Mouse (Mus musculus): ENCODE data around the gene Fkrp. TPM values are rescaled to one million over a fixed set of nuclear protein-coding genes. Genes with fewer than 3 reads are reported as not detected.

The Fkrp gene
- total RNA-seq, 2 experiments from 2014 or later = 8.1 to 12.4 TPM

GRCm38 (mm10) chr7:16837916-16838803 is 21.6 kb upstream of the Fkrp start:
- no peak for ATAC-seq (ENCODE audit: poor library complexity, severe bottlenecking)

GRCm38 (mm10) chr7:16830449-16830848 is 13.9 kb upstream of the Fkrp start:
- ATAC-seq (ENCODE audit: poor library complexity, severe bottlenecking) = no peak

GRCm38 (mm10) chr7:16827274-16827673 is 10.7 kb upstream of the Fkrp start:
- ATAC-seq (ENCODE audit: poor library complexity, severe bottlenecking) = peak; percentile 64

- ATAC-seq (ENCODE audit: poor library complexity, severe bottlenecking) = no peak
Measured at GRCm38 (mm10) chr7:16826571-16826970, 10.0 kb upstream of the Fkrp start.

GRCm38 (mm10) chr7:16825785-16826184 is 9.3 kb upstream of the Fkrp start:
- ATAC-seq (ENCODE audit: poor library complexity, severe bottlenecking) = peak; percentile 79

GRCm38 (mm10) chr7:16823734-16824133 is 7.2 kb upstream of the Fkrp start:
- no peak for ATAC-seq (ENCODE audit: poor library complexity, severe bottlenecking)

GRCm38 (mm10) chr7:16821669-16822101 is 5.2 kb upstream of the Fkrp start:
- ATAC-seq (ENCODE audit: poor library complexity, severe bottlenecking) = no peak

GRCm38 (mm10) chr7:16821091-16821490 is 4.6 kb upstream of the Fkrp start:
- ATAC-seq (ENCODE audit: poor library complexity, severe bottlenecking) = no peak

GRCm38 (mm10) chr7:16820271-16820763 is 3.8 kb upstream of the Fkrp start:
- ATAC-seq (ENCODE audit: poor library complexity, severe bottlenecking) = peak; percentile 64

GRCm38 (mm10) chr7:16819794-16820193 is 3.3 kb upstream of the Fkrp start:
- no peak for ATAC-seq (ENCODE audit: poor library complexity, severe bottlenecking)

GRCm38 (mm10) chr7:16817693-16818092 is 1.2 kb upstream of the Fkrp start:
- ATAC-seq (ENCODE audit: poor library complexity, severe bottlenecking) = no peak

- ATAC-seq (ENCODE audit: poor library complexity, severe bottlenecking) = peak; percentile 62
Measured at GRCm38 (mm10) chr7:16816078-16816474, 456 bp downstream of the Fkrp start.

- ATAC-seq (ENCODE audit: poor library complexity, severe bottlenecking) = no peak
Measured at GRCm38 (mm10) chr7:16815351-16815941, 1.1 kb downstream of the Fkrp start, which contains the start of gene Strn4. TSS of gene Strn4 (plus strand) at chr7:16815889.

- ATAC-seq (ENCODE audit: poor library complexity, severe bottlenecking) = no peak
Measured at GRCm38 (mm10) chr7:16812505-16812904, 4.0 kb downstream of the Fkrp start.

GRCm38 (mm10) chr7:16811649-16812070 is 4.9 kb downstream of the Fkrp start:
- no peak for ATAC-seq (ENCODE audit: poor library complexity, severe bottlenecking)

GRCm38 (mm10) chr7:16810920-16811648 is 5.4 kb downstream of the Fkrp start:
- no peak for ATAC-seq (ENCODE audit: poor library complexity, severe bottlenecking)

GRCm38 (mm10) chr7:16810399-16810919 is 6.1 kb downstream of the Fkrp start:
- no peak for ATAC-seq (ENCODE audit: poor library complexity, severe bottlenecking)

- ATAC-seq (ENCODE audit: poor library complexity, severe bottlenecking) = peak; percentile 69
Measured at GRCm38 (mm10) chr7:16809739-16810138, 6.8 kb downstream of the Fkrp start.

GRCm38 (mm10) chr7:16808647-16809046 is 7.9 kb downstream of the Fkrp start:
- no peak for ATAC-seq (ENCODE audit: poor library complexity, severe bottlenecking)

GRCm38 (mm10) chr7:16807936-16808335 is 8.6 kb downstream of the Fkrp start:
- ATAC-seq (ENCODE audit: poor library complexity, severe bottlenecking) = no peak
